Mouse (Mus musculus): ENCODE measurements around the gene Ncdn. TPM values are rescaled to one million over a fixed set of nuclear protein-coding genes. Genes with fewer than 3 reads are reported as not detected.

The Ncdn gene
- total RNA-seq, 2 experiments from 2014 or later, result 920 to 932 TPM

DNA sequence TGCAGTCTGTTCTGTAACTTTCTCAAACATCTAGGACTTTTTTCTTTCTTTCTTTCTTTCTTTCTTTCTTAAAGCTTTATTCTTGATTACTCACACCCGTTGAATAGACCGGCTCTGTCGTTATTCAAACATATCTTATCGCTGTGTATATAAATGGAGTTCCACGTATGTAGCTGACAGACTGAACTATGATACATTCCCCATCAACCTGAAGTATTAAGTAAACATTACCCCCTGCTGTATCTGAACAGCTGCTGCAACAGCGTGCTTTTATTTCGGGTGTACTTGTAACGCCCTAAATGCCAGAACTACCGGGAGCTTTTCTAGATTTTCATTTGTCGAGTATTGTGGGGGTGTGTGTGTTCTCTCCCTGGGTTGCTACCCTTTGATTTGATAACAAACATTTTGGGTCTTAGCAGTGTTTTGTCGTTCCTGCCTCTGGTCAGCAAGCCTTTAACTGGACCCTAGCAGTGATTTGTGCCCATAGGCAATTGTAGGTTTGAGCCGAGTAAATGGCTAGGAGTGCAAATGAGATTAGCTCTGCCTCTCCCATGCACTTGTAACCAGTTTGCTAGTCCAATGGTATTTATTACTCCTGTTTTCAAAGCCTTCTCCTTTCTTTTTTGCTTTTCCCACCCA is 1.6 kb upstream of the Ncdn start:
- intact Hi-C loops (cut with DNase I), result loop anchor here (5.0 kb wide), 2 partner anchors 37 to 553 kb away; partner anchors contain the start of gene Thrap3

DNA sequence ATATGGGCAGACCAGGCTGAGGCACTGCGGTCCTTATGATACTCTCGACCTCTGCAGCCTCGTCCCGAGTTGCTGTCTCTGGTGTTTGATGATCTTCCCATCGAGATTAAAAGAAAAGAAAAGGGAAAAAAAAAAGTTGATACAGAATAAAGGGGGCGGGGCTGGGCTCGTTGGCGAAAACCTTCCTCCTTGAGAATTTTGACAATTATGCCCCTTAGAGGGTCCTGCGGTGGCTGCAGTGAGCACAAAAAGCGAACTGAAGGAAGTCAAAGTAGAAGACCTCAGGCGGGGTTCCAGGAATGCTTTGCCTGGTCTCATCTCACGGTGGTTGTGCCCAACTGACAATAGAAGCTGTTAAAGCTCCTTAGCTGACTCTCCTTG is 983 bp upstream of the Ncdn start:
- DNase-seq (ENCODE audit: low spot score in 2 of 2), result no peak
- intact Hi-C loops (cut with DNase I), result loop anchor here (5.0 kb wide), 2 partner anchors 38 to 552 kb away; partner anchors contain the start of gene Thrap3

More for the DNA sequence above, 1.6 kb upstream of the Ncdn start:
- DNase-seq (ENCODE audit: low spot score in 2 of 2), result no peak

DNA sequence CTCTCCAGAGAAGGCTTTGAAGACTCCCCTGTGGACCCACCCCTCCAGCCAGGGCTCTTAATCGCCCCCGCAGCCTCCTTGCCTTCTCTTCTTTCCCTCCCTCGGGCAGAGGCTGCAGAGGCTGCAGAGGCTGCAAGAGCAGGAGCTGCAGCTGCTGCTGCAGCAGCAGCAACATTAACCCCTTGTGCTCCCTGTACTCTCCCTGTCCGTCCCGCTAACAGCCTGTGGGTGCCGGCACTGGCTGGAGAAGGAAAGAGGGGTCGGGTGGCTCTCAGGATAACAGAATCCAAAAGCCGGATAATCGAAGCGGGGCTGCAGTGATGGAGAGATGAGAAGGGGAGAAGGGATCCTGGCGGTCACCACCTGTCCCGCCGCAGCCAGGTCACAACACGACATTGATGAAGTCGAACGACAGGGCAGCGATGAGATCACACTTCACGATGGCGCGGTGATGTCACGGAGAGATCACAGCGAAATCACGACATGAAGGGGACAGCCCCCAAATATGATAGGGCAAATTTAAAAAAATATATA is 563 bp downstream of the Ncdn start:
- intact Hi-C loops (cut with DNase I), result loop anchor here (2.0 to 5.0 kb wide), 3 partner anchors 40 to 550 kb away; partner anchors contain the start of gene Thrap3
- peak; percentile 11 to 43 for DNase-seq (ENCODE audit: low spot score in 2 of 2)

DNA sequence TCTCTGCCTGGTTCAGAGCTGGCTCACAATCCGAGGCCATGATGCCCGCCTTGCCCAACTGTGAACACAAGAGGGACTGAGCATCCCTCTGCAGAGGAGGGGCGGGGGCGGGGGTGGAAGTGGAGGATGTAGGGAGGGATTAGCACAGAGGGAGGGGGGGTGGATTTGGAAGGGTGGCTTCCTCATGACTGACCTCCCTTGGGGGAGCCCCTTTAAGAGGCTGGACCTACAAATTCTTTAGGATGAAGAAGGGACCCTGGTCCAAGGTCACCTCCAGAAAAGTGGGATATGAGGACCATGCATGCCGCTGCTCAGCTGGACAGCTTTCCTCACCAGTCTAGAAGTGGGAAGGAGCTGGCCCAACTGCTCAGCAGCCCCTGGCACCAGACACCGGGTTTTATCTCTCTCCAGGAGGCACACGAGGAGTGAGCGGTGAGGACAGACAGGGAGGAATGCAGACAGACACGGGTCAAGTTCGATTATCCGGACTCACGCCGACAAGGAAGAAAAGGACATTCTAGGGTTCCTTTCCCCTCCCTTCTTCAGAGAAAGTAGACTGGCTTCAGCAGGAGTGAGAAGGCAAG is 1.1 kb downstream of the Ncdn start:
- peak; percentile 41 to 52 for DNase-seq (ENCODE audit: low spot score in 2 of 2)
- intact Hi-C loops (cut with DNase I), result loop anchor here (2.0 to 5.0 kb wide), 3 partner anchors 40 to 550 kb away; partner anchors contain the start of gene Thrap3

DNA sequence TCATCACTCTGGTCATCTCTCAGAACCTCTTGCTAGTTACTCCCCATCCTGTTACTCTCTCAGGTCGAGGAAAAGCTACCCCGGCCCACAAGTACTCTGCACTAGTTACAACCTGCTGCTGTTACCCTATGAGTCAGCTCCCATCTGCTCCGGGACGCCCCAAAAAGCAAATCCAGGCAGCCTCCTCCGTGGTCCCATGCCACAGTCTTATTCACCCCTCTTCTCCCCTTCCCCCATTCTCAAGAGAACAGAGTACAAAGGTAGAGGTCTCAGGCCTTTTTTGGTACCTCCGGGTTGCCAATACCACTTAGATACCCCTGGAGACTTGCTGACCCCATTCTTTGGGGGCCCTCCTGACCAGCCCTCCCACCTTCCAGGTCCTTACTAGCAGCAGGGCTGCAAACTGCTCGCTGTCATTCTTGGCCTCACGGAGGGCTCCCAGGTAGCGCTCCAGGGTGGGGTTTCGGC is 1.6 kb downstream of the Ncdn start:
- DNase-seq (ENCODE audit: low spot score in 2 of 2), result peak in 1 of 2 experiments; percentile 63
- intact Hi-C loops (cut with DNase I), result loop anchor here (2.0 to 5.0 kb wide), 3 partner anchors 41 to 549 kb away; partner anchors contain the start of gene Thrap3

DNA sequence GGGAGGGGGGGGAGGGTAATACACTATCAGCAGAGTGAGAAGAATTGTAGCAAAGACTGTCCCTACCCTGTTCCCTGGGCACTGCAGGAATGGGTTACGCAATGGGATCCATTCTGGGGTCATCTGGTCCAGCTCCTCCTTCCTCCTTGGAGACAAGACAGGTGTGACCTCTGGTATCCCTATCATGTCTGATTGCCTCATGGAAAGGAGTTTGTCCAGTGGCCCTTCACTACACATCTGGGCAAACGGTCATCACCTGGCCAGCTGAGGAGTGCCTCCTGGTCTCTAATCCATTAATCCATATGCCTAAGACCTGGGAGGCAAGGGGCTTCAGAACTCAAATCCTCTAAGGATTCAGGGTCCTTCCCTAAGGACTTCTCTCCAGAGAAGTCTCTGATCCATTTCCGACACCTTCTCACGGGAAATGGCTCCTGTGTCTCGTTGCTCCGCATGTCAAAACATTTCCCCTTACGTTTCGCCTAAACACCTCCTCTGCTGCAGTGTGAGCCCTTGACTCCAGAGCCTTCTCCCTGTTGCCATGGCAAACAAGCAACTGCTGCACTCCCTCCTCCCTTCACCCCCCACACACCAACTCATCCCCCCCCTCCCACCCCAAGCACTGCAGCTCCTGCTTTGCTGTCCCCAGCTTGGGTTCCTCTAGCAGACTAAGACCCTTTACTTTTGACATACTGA is 2.2 kb downstream of the Ncdn start:
- DNase-seq (ENCODE audit: low spot score in 2 of 2), result no peak
- intact Hi-C loops (cut with DNase I), result loop anchor here (5.0 kb wide), 2 partner anchors 41 to 549 kb away; partner anchors contain the start of gene Thrap3

DNA sequence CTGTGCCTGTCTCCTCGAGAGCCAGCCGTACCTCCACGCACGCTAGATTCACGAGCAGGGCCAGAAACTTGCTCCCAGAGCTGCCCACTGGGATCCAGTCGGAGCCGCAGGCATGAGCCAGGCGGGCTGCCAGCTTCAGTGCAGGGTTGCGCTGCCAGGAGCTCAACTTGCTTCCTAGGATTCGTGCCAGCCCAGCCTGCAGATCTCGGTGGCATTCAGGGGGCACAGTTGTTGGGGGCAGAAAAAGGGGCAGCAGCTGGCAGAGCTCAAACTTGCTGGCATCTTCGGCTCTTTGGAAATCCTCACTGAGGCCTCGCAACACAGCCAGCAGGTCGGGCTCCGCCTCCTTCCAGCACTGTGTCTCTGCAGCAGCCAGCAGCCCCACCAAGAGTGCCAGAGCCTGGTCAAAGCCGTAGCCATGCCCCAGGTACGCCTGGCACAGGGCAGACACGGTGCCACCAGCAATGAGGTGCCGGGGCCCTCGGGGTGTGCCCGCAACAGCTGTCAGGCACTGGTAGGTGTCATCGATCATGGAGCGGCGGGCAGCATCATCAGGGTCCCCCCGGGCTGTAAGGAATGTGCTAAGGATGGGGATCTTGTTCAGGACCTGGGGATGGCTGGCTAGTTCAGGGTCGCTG is 3.1 kb downstream of the Ncdn start:
- peak; percentile 74 for DNase-seq (ENCODE audit: low spot score in 2 of 2)
- intact Hi-C loops (cut with DNase I), result loop anchor here (5.0 kb wide), 2 partner anchors 42 to 548 kb away; partner anchors contain the start of gene Thrap3

DNA sequence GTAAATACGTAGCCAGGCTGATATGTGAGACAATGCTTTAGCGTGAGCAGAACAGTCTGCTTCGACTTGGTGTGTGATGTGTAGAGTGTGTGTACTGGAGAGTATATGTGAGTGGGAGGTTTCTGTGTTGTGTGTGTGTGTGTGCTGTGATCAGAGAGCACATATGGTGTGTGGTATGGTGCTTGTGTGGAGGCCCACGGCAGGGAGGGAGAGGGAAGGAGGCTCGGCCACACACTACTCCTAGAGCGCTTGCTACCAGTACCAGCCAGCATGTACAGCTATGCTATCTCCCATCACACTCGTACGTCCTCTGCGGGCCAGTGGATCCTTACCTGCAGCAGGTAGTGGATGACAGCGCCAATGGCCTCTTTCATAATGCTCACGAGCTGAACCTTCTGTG is 3.7 kb downstream of the Ncdn start:
- intact Hi-C loops (cut with DNase I), result no loop called here
- DNase-seq (ENCODE audit: low spot score in 2 of 2), result peak; percentile 46 to 85

DNA sequence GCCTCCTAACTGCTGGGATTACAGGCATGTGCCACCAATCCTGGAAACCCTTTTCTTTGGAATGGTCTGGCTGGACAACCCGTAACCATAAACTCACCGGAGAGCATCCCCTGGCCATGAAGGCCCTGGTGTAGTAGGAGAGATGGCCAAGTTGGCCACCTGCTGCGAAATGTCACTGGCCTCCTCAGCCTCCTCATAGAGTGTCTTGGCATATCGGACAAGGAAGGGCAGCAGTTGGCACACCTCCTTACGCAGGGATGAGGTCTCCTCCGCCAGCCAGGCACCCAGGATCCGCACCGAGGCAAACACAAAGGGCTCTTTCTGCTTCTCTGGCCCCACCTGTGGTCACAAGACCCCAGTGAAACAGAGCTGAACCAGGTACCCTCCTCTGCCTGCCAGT is 4.9 kb downstream of the Ncdn start:
- intact Hi-C loops (cut with DNase I), result no loop called here
- DNase-seq (ENCODE audit: low spot score in 2 of 2), result no peak

DNA sequence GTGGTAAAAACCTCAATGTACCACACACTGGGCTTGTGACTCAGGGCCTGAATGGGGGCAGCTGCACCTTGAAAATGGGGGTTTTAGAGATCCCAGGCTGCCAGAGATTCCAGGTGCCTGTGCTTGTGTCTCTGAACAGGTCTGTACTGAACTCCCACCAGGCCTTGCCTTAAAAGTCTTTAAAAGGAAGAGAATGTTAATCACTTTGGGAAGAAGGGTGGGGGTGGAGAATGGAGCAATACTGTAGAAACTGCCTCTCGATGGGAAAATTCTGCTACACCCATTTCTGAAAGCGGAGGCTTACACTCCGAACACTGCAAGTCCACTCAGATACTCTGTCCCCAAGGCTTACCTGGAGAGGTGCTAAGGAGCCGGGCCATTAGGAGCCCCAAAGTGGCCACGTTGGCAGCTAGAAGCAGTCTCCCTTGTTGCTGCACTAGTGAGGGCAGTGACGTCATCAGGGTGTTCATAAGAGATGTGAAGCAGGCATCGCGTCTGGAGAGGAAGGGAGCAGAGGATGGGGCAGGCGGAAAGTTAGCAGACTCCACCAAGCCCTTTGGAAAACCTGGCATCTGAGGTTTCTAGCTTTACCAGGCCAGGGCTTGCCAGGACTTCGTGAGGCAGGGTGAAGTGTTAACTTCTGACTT is 6.9 kb downstream of the Ncdn start:
- intact Hi-C loops (cut with DNase I), result no loop called here
- DNase-seq (ENCODE audit: low spot score in 2 of 2), result peak; percentile 18 to 51

DNA sequence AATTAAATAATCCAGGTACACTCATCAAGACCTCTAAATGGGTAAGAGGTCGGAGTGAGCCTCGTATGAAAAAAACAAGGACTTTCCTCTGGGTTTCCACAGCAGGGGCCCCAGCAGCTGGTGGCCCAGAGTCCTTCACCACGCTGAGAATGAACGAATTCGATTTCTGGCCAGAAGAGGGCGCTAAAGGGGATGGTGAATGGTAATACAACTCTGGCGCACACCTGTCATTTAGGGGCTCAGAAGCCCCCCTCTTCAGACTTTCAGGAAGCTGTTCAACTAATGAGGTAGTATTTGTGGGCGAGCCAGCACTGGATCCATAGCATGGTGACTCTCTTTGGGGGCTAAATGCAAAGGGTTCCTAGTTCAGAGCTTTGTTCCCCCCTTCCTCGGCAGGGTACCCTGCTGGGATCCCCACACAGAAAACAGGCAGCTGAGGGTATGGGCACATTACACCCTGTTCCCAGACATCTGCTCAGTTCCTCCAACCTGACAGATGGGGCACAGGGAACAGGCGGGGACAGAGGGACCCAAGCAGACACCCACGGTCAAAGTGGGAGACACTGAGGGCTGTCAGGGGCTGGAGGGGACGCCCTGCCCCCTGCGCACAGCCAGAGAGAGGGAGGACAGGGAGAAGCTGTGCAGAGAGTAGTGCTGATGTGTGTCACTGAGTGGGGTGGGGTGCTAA is 7.6 kb downstream of the Ncdn start:
- peak; percentile 55 for DNase-seq (ENCODE audit: low spot score in 2 of 2)
- intact Hi-C loops (cut with DNase I), result no loop called here

DNA sequence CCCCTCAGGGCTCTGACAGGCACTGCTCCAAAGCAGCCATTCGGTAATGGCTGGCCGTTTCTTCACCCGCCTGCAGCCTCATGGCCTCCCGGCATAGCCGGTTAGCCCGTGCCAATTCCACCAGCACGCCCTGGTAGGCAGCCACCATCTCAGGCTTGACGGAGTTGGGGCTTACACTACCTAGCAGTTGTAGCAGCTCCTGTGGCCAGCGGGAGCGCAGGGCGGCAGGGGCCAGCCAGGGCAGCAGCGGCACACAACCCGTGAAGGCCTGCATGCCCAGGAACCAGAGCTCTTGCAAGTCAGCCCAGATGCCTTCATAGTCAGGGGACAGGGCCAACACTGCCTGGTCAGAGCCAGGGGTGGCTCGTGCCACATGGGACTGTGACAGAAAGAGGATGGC is 8.4 kb downstream of the Ncdn start:
- intact Hi-C loops (cut with DNase I), result no loop called here

DNA sequence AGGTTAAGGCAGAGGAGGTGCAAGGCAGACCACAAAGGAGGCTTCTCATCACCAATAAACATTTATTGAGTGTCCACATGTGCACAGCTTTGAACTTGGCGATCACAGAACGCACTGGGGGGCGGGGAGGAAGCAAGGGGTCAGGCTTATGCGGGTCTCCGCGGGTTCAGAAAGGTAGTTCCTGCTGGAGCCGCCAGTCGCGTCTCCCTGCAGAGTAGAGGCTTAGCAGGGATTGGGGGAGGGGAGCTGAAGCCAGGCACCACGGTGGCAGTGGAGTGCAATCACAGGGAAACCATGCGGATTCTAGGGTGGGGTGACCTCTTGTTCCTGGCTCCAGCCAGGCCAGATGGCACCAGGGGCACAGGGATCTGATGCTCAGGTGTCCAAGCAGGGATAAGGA is 9.5 kb downstream of the Ncdn start:
- intact Hi-C loops (cut with DNase I), result no loop called here
- peak in 1 of 2 experiments; percentile 4 for DNase-seq (ENCODE audit: low spot score in 2 of 2)

More for the DNA sequence above, 8.4 kb downstream of the Ncdn start:
- DNase-seq (ENCODE audit: low spot score in 2 of 2), result no peak

DNA sequence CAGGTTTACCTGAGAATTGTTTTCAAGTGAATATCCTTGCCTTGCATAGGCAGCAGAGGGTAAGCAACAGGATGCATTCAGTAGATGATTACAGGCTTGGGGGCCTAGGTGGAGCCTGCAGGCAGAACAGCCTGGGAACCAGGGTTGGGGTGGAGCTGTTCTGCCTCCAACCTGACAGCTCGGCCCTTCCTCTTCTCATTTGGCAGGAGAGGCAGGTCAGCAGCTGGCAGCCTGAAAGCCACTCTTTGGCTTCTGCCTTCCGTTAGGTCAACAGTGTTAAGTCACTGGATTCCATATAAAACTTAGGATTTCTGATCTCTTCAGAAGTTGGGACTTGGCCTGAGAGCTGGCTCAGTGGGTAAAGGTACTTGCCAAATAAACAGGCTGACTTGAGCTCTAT is 10.3 kb downstream of the Ncdn start:
- intact Hi-C loops (cut with DNase I), result no loop called here
- no peak for DNase-seq (ENCODE audit: low spot score in 2 of 2)

DNA sequence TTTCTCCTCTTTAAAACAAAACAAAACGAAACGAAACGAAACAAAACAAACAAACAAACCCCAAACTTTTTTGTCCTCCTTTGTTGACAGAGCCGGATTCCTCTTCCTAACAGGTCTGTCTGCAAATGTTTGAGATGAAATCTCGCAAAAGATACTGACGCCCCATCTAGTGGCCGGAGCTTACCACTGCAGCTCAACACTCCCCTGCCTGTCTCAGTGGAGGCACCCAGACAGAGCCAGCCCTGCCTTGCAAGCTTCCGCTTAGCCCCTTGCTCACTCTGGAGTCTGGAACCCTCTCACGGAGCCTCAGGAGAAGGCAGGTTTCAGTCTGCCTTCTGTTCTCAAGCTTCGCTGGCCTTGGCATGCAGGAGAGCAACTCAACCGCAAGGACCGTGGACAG is 11.8 kb downstream of the Ncdn start:
- peak; percentile 86 to 92 for DNase-seq (ENCODE audit: low spot score in 2 of 2)
- intact Hi-C loops (cut with DNase I), result loop anchor here (1.0 kb wide), 3 partner anchors 109 to 185 kb away; partner anchors contain the start of gene Clspn

DNA sequence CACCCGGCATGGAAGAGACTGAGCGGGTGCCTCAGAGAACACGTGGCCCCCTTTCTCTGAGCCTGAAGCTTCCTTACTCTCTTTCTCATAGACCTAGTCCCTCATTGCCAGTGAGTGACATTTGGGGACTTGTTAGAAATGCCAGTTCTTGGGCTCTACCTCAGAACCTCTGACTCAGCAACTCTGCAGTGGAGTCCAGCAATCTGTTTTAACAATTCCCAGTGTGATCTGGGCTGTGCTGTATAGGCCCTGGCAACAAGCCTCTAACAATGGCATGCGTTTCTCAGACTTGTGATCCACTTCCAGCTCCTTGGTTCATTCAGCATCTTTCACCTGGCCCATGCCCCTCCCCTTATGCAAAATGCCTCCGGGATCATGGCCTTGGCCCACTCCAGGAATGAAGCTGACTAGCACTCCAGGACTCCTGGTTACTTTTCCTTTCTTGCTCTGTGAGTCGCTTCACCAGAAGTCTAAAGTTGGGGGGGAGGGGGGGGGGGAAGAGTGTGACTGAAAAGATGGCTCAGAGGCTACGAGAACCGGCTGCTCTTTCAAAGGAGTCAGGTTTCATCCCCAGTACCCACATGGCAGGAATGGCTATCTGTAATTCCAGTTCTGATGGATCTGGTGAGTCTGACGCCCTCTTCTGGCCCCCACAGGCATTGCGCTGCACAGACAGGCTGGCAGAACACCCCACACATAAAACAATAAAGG is 13.1 kb downstream of the Ncdn start:
- intact Hi-C loops (cut with DNase I), result no loop called here
- DNase-seq (ENCODE audit: low spot score in 2 of 2), result no peak

DNA sequence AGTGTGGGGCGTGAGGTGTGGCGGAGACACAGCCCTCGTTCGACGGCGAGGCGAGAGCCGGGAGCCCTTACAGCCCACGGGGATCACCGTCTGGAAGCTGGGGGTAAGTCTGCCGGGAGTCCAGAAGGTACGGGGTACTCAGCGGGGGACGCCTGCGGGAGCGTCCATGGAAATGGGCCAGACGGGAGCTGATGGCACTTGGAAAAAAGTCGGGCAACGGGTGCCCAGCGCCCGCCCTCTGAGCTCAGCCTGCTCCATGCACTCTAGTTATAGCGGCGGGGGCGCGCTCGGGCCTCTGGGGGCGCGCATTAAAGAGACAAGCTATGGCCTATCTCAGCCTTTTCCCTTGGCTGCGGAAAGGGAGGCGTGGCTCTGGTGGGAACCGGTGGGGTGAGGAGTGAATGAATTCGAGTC is 17.2 kb downstream of the Ncdn start, which contains the start of gene Tfap2e:
Gene Tfap2e, minus strand, starts transcription at position 240 of the 414 bp plus-strand sequence.
- DNase-seq (ENCODE audit: low spot score in 2 of 2), result no peak
- intact Hi-C loops (cut with DNase I), result no loop called here
